Mouse (Mus musculus) liver, embryonic 11.5 days (tissue): Measurements from ENCODE around the gene Ear2. TPM values are rescaled to one million over a fixed set of nuclear protein-coding genes. Genes with fewer than 3 reads are reported as not detected.
"Not testable (repeated sequence)": the region's sequence is repeated elsewhere in the genome, so short reads cannot be mapped to it uniquely, and the experiment has no call there.

Experiments
- ATAC-seq: fragments of 200-750 bp; cut with Nextera tagmentation; replicated peaks from 2 replicates; pipeline ENCODE4 v1.8.0; 2017; ENCODE audit warnings: moderate number of reproducible peaks, mild to moderate bottlenecking, moderate TSS enrichment, moderate library complexity; ENCODE audit not compliant: low FRiP score
- DNase-seq: peaks from one replicate; pipeline ENCODE4 v3.0.0-alpha.2; 2017; ENCODE audit warnings: low spot score
- H3K27ac ChIP-seq: fragments of 300-500 bp; sonication (generic); 2 replicates; pipeline ENCODE4 v1.5.1; 2014; ENCODE audit warnings: mild to moderate bottlenecking, low read depth, low read length, control low read depth
- H3K27me3 ChIP-seq: fragments of 300-500 bp; sonication (generic); replicated peaks from 2 replicates; pipeline ENCODE4 v1.6.1; 2014; ENCODE audit warnings: low read length, mixed read lengths; ENCODE audit not compliant: control insufficient read depth, insufficient read depth
- H3K36me3 ChIP-seq: fragments of 300-500 bp; sonication (generic); 2 replicates; pipeline ENCODE4 v1.6.1; 2014; ENCODE audit warnings: mild to moderate bottlenecking, low read length, moderate library complexity, mixed read lengths; ENCODE audit not compliant: control insufficient read depth, insufficient read depth
- H3K4me1 ChIP-seq: fragments of 300-500 bp; sonication (generic); replicated peaks from 2 replicates; pipeline ENCODE4 v1.6.1; 2014; ENCODE audit warnings: low read length, mixed read lengths; ENCODE audit not compliant: control insufficient read depth, insufficient read depth
- H3K4me2 ChIP-seq: fragments of 300-500 bp; sonication (generic); 2 replicates; pipeline ENCODE4 v1.6.1; 2014; ENCODE audit warnings: mild to moderate bottlenecking, control low read depth, moderate library complexity
- H3K4me3 ChIP-seq: fragments of 300-500 bp; sonication (generic); 2 replicates; pipeline ENCODE4 v1.5.1; 2014; ENCODE audit warnings: low read depth, low read length, control low read depth
- H3K9ac ChIP-seq: fragments of 300-500 bp; sonication (generic); 2 replicates; pipeline ENCODE4 v1.6.1; 2014; ENCODE audit warnings: low read depth, low read length, control low read depth
- H3K9me3 ChIP-seq: fragments of 300-500 bp; sonication (generic); 2 replicates; pipeline ENCODE4 v1.6.1; 2016; ENCODE audit warnings: low read length, inconsistent platforms, mixed read lengths; ENCODE audit not compliant: control insufficient read depth
- WGBS: fragments of 180-500 bp; shearing (Covaris S2); extraction: QIAGEN DNeasy Blood & Tissue Kit; methylation state at CpG from one replicate; pipeline ENCODE4 v1.1.7; 2014; 5-methylcytosine and 5-hydroxymethylcytosine counted together
- polyA plus RNA-seq: library from polyadenylated mRNA; unstranded; fragments of >200 nt; fragmentation: Nextera tagmentation; extraction: Ambion mirVana; gene quantifications from 2 replicates; pipeline ENCODE4 v1.2.1, GENCODE M21; 2014

Ear2 gene
- polyA plus RNA-seq, 1 experiment from 2014 or later, result 8.9 TPM

DNA sequence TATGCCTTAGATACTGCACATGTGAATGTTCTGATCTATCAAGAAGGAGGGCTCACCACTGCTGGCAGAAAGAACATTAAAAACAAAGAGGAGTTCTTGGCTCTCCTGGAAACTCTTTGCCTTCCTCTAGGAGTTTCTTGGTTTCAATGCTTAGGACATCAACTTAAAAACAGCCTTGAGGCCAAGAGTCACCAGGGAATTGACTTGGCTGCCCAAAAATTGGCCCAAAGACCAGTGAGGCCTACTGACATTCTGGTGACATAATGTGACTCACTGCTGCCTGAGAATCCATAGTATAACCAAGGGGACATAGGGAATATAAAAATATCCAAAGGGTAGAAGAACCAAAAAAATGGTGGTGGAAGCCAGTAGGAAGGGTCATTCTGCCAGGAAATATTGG, 8.5 kb downstream of the Ear2 start:
- Histone ChIP-seq H3K27ac (no peak overlapping the region), H3K4me2 (no peak overlapping the region), H3K4me3 (no peak overlapping the region), H3K9ac (no peak overlapping the region), H3K36me3 (no peaks in the 10 kb centered on the region), H3K4me1 (no peaks in the 10 kb centered on the region), H3K9me3 (no peaks in the 10 kb centered on the region), H3K27me3 (no peaks in the 10 kb centered on the region)
- ATAC-seq (no peak), DNase-seq (no peak)

- not testable (repeated sequence) for H3K4me2 ChIP-seq, H3K9ac ChIP-seq
- 81% methylated on average over 3 of the region's 4 CpGs for WGBS
These were observed 21.1 kb downstream of the Ear2 start, which contains the start of gene Gm3327 for GRCm38 (mm10) chr14:44123551-44123950. Gene Gm3327 (plus strand): TSS chr14:44123851.

More at GRCm38 (mm10) chr14:44123551-44123950, 21.1 kb downstream of the Ear2 start, which contains the start of gene Gm3327:
- not testable (repeated sequence) for ATAC-seq, H3K27me3 ChIP-seq, H3K4me3 ChIP-seq, H3K36me3 ChIP-seq, DNase-seq, H3K27ac ChIP-seq, H3K4me1 ChIP-seq, H3K9me3 ChIP-seq

Other genes with a start within 250 kb of the Ear2 start
- 4.4 and 10.1 TPM in 2 replicates for gene Ear1, start 227.1 kb upstream of the Ear2 start, polyA plus RNA-seq
- gene Ear10, start 179.1 kb upstream of the Ear2 start, polyA plus RNA-seq, result not detected in 2 replicates
- 24.1 and 25.5 TPM in 2 replicates for gene Gm8113, start 177.3 kb upstream of the Ear2 start, polyA plus RNA-seq
- not detected in 2 replicates for gene Ang5, start 145.6 kb upstream of the Ear2 start, polyA plus RNA-seq
- not detected in 2 replicates for gene Ang6, start 100.4 kb upstream of the Ear2 start, polyA plus RNA-seq
- not detected in 2 replicates for gene Gm3327, start 21.2 kb downstream of the Ear2 start, polyA plus RNA-seq
- not detected in 2 replicates for gene Gm8212, start 95.0 kb downstream of the Ear2 start, polyA plus RNA-seq
- not detected in 2 replicates for gene 4930503E14Rik, start 110.6 kb downstream of the Ear2 start, polyA plus RNA-seq
- gene Gm8220, start 182.9 kb downstream of the Ear2 start, polyA plus RNA-seq, result not detected in 2 replicates
- gene Gm5930, start 235.9 kb downstream of the Ear2 start, polyA plus RNA-seq, result not detected in 2 replicates